Mouse (Mus musculus): ENCODE measurements around the gene 2700049A03Rik. TPM values are rescaled to one million over a fixed set of nuclear protein-coding genes. Genes with fewer than 3 reads are reported as not detected.

The 2700049A03Rik gene
- polyA plus RNA-seq, 1 experiment from 2014 or later: 16.1 TPM

DNA sequence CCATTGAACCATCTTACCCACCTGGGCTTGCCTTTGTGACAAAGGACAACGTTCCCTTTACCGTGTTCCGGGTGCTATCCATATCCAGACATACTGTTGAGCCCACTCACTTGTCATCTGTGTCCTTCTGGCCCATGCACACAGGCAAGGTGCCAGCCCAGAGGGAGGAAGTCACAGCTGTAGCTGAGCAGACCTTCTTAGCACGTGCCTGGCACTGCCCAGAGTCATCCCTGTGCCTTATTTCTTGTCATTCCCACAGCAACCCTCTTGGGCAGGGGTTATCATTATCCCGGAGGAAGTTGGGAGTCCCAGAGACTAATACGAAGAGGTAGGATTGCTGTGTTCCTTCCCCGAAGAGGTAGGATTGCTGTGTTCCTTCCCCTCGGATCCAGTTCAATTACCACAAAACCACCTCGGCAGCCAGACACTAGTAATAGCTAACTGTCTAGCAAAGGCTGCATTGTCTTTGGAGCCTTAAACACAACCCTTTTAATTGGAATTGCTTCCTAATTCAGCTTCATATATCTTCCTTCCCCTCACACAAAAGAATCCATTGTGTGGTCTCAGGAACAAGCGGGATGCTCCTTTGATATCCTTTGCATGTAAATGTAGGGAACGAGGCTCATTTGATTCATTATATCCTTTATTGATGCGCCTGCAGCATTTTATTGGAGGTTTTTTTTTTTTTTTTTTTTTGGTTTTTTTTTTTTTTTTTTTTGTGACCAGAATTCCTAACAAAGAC lies 143.0 kb downstream of the 2700049A03Rik start:
- Histone ChIP-seq H3K27ac (peak overlapping the region; percentile 32; the same call in 1 of the 2 replicates), H3K4me1 (peaks cover 5% of the 10 kb centered on the region), H3K9ac (no peak overlapping the region), H3K9me3 (peaks cover 9% of the 10 kb centered on the region; the same call in 1 of the 2 replicates), H3K27me3 (replicated peaks) (no peaks in the 10 kb centered on the region), H3K4me3 (no peak overlapping the region), H3K4me2 (replicated peaks) (peak overlapping the region; percentile 6), H3K36me3 (no peaks in the 10 kb centered on the region)
- ATAC-seq (ENCODE audit: low FRiP score, low read depth): peak; percentile 54; the same call in 1 of the 2 replicates
- 24% methylated on average over 12 of the region's 12 CpGs for WGBS

DNA sequence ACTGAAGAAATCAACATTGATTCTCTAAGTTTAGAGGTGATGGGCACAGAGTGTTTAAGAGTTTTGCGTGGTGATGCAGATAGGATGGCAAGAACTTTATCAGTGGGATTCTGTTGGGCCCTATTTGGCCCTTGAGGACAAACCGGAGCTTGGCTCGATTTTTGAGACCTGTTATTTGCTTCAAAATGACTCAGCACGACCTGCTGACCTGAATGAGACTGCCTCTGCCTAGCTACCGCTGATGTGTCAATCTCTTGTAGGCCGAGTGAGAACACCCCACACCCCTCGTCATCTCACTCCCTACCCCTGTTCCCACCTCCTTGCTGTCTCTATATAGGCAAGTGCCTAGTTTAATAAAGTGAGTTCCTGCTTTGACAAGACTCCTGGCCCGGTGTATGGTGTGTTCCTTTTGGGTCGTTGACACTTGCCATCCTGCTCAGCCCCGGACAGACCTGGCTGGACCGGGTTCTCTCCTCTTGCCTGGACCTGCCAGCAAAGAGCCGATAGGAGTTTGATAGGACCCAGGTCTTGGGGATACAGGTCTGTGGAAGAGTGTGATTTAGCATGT lies 144.6 kb downstream of the 2700049A03Rik start:
- WGBS: 83% methylated on average over 12 of the region's 12 CpGs
- no peak overlapping the region for H3K4me3 ChIP-seq
- H3K4me2 ChIP-seq (replicated peaks): no peak overlapping the region
- ATAC-seq (ENCODE audit: low FRiP score, low read depth): no peak
- peaks cover 5% of the 10 kb centered on the region for H3K4me1 ChIP-seq
- no peak overlapping the region for H3K27ac ChIP-seq
- peaks cover 9% of the 10 kb centered on the region; the same call in 1 of the 2 replicates for H3K9me3 ChIP-seq
- H3K9ac ChIP-seq: no peak overlapping the region
- H3K36me3 ChIP-seq: no peaks in the 10 kb centered on the region
- H3K27me3 ChIP-seq (replicated peaks): no peaks in the 10 kb centered on the region

DNA sequence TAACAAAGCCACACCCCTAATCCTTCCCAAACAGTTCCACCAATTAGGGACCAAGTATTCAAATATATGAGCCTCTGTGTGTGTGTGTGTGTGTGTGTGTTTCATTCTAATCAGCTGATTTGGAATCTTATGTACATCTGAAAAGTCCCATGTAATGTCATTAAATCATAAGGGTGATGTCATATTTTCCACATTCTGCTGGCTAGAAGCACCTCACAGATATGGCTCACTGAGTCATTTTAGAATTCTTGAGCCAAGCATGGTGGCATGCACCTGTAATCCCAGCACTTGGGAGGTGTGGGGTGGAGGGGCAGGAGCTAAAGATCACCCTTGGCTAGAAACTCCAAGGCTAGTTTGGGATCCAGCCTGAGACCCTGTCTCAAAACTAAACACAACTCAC lies 148.8 kb downstream of the 2700049A03Rik start:
- Histone ChIP-seq H3K4me1 (no peaks in the 10 kb centered on the region), H3K36me3 (no peaks in the 10 kb centered on the region), H3K27ac (no peak overlapping the region), H3K4me2 (replicated peaks) (no peak overlapping the region), H3K9me3 (peaks cover 9% of the 10 kb centered on the region; the same call in 1 of the 2 replicates), H3K9ac (no peak overlapping the region), H3K4me3 (no peak overlapping the region), H3K27me3 (replicated peaks) (no peaks in the 10 kb centered on the region)
- no peak for ATAC-seq (ENCODE audit: low FRiP score, low read depth)

DNA sequence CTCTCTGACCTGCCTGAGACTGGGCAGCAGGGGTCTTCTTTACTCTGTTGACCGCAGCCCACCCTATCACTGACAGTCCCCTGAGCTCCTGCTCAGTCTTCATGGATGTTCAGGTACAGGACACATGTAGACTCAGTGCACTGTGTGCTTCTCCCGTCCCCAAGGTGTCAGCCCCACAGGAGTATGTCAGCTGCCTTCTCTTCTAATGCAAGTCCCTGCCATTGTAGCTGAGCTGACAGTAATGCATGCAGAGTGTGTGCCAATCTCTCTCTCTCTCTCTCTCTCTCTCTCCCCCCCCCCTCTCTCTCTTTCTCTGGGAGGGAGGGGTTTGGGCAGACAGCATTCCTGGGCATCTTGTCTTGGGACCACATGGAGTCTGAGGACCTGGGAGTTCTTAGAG lies 153.8 kb downstream of the 2700049A03Rik start:
- no peaks in the 10 kb centered on the region for H3K36me3 ChIP-seq
- peaks cover 11% of the 10 kb centered on the region for H3K4me1 ChIP-seq
- H3K4me2 ChIP-seq (replicated peaks): no peak overlapping the region
- H3K27me3 ChIP-seq (replicated peaks): no peaks in the 10 kb centered on the region
- H3K9ac ChIP-seq: no peak overlapping the region
- ATAC-seq (ENCODE audit: low FRiP score, low read depth): no peak
- H3K27ac ChIP-seq: no peak overlapping the region
- 69% methylated on average over 2 of the region's 2 CpGs for WGBS
- H3K9me3 ChIP-seq: no peaks in the 10 kb centered on the region
- no peak overlapping the region for H3K4me3 ChIP-seq

Other genes with a start within 250 kb of the 2700049A03Rik start
- gene Actr10, start 199.0 kb upstream of the 2700049A03Rik start, polyA plus RNA-seq (2016; fragmentation: Nextera tagmentation; extraction: Ambion mirVana): 252 and 267 TPM in 2 replicates
- 543 and 554 TPM in 2 replicates for gene Psma3, start 162.2 kb upstream of the 2700049A03Rik start, polyA plus RNA-seq (2016; fragmentation: Nextera tagmentation; extraction: Ambion mirVana)
- gene Arid4a, start 120.9 kb upstream of the 2700049A03Rik start, polyA plus RNA-seq (2016; fragmentation: Nextera tagmentation; extraction: Ambion mirVana): 36.7 and 39.5 TPM in 2 replicates
- gene Tomm20l, start 25.4 kb upstream of the 2700049A03Rik start, polyA plus RNA-seq (2016; fragmentation: Nextera tagmentation; extraction: Ambion mirVana): not detected in 2 replicates
- gene Timm9, start 164 bp upstream of the 2700049A03Rik start, polyA plus RNA-seq (2016; fragmentation: Nextera tagmentation; extraction: Ambion mirVana): 79.4 and 86.6 TPM in 2 replicates
- 47.5 and 49.2 TPM in 2 replicates for gene Dact1, start 173.0 kb downstream of the 2700049A03Rik start, polyA plus RNA-seq (2016; fragmentation: Nextera tagmentation; extraction: Ambion mirVana)

Measured in neural tube, embryonic 12.5 days (tissue).